Mouse (Mus musculus) ES-E14 (cell line): Measurements from ENCODE around the gene Exog. TPM values are rescaled to one million over a fixed set of nuclear protein-coding genes. Genes with fewer than 3 reads are reported as not detected.
A peak's percentile ranks its signal among the peaks of the same experiment; 100 is the strongest.

ENCODE experiments used
- DNase-seq: peaks from one replicate; pipeline ENCODE4 v3.0.0-alpha.2; 2013; ENCODE audit warnings: low read depth, low spot score
- H3K27ac ChIP-seq: 2 replicates; pipeline ENCODE4 v1.5.1; 2012; ENCODE audit warnings: low read depth, mild to moderate bottlenecking, low read length, moderate library complexity, mixed read lengths; ENCODE audit not compliant: poor library complexity, insufficient read depth, severe bottlenecking
- H3K36me3 ChIP-seq: 2 replicates; pipeline ENCODE4 v1.6.1; 2012; ENCODE audit warnings: mild to moderate bottlenecking, low read length, moderate library complexity, mixed read lengths; ENCODE audit not compliant: control insufficient read depth, poor library complexity, insufficient read depth, severe bottlenecking
- H3K4me1 ChIP-seq, 2 experiments: fragments of 150-350 bp in 1 of 2; sonication (generic) in 1 of 2; 2 replicates each; pipeline ENCODE4 v1.6.1; 2012; ENCODE audit warnings: low read length in 2 of 2, mild to moderate bottlenecking in 1 of 2, mixed read lengths in 1 of 2; ENCODE audit not compliant: control insufficient read depth in 2 of 2, insufficient read depth in 2 of 2, poor library complexity in 1 of 2
- H3K4me3 ChIP-seq, 2 experiments: fragments of 150-350 bp in 1 of 2; sonication (generic) in 1 of 2; 2 replicates each; pipeline ENCODE4 v1.5.1; 2012; ENCODE audit warnings: low read length in 2 of 2, low read depth in 1 of 2, mild to moderate bottlenecking in 1 of 2, mixed read lengths in 1 of 2; ENCODE audit not compliant: insufficient read depth in 1 of 2, poor library complexity in 1 of 2, severe bottlenecking in 1 of 2
- H3K9ac ChIP-seq: 2 replicates; pipeline ENCODE4 v1.6.1; 2012; ENCODE audit warnings: low read depth, mild to moderate bottlenecking, low read length, mixed read lengths; ENCODE audit not compliant: poor library complexity, insufficient read depth, severe bottlenecking
- H3K9me3 ChIP-seq: fragments of 150-350 bp; sonication (generic); 2 replicates; pipeline ENCODE4 v1.6.1; 2012; ENCODE audit warnings: low read depth, mild to moderate bottlenecking, low read length; ENCODE audit not compliant: control insufficient read depth, insufficient read depth
- CHD2 ChIP-seq: IDR thresholded peaks from 2 replicates; pipeline ENCODE4 v1.6.1; 2014; ENCODE audit warnings: mild to moderate bottlenecking, low read depth, low read length, inconsistent platforms
- HCFC1 ChIP-seq: IDR thresholded peaks from 2 replicates; pipeline ENCODE4 v1.6.1; 2012; ENCODE audit warnings: low read length, inconsistent platforms, borderline replicate concordance; ENCODE audit not compliant: insufficient read depth
- MAFK ChIP-seq: IDR thresholded peaks from 2 replicates; pipeline ENCODE4 v1.6.1; 2014; ENCODE audit warnings: mild to moderate bottlenecking, low read depth, low read length, inconsistent platforms; ENCODE audit not compliant: insufficient read depth
- ZC3H11A ChIP-seq: IDR thresholded peaks from 2 replicates; pipeline ENCODE4 v1.6.1; 2012; ENCODE audit warnings: low read depth, mild to moderate bottlenecking, inconsistent platforms, low read length, borderline replicate concordance
- ZNF384 ChIP-seq: IDR thresholded peaks from 2 replicates; pipeline ENCODE4 v1.6.1; 2012; ENCODE audit warnings: low read depth, low read length, inconsistent platforms
- in situ Hi-C, 2 experiments: fragments of 600-800 bp; cut with MboI; formaldehyde crosslinking; loops; one replicate each; pipeline ENCODE4 v1.15.1; 2025; ENCODE audit warnings: low sequenced_read_pairs in 2 of 2, inconsistent platforms in 1 of 2; ENCODE audit not compliant: unreplicated experiment in 2 of 2
- total RNA-seq: library from RNA; depleted of rRNA; stranded (reverse); fragments of 300-350 nt; gene quantifications from 2 replicates; pipeline ENCODE4 v1.2.3, GENCODE M21; 2012

Gene Exog
- total RNA-seq, 1 experiment: 11.9 TPM

DNA sequence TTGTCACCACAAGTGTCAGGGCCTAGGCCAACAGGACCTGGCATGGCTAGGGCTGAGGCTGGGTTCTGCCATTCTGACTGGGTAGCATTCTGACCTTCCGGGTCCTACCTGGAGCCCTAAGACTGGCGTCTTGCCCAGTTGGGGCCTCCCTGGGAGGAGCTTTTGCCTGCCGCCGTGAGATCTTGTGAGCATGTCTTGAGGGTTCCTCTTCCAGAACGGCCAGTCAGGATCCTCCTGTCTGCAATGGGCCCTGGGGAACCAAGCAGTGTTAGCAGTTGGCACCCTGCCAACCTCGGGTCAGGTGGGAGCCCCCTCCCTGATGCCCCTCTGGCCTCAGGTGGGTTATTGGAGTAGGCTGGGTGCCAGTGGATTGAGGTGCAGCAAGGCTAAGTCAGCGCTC is 18.3 kb upstream of the Exog start:
- Histone ChIP-seq H3K27ac (no peak overlapping the region), H3K36me3 (peaks cover 15% of the 10 kb centered on the region; the same call in 1 of the 2 replicates), H3K4me3 (no peak overlapping the region), H3K4me1 (peaks cover 5 to 33% of the 10 kb centered on the region in 2 experiments; a peak in 2 of 4 replicates), H3K9me3 (no peaks in the 10 kb centered on the region), H3K9ac (no peak overlapping the region)
- DNase-seq: no peak
- in situ Hi-C loops: no loop called here
- no peak for TF ChIP-seq HCFC1
- TF ChIP-seq MAFK: no peak
- TF ChIP-seq CHD2: no peak
- no peak for TF ChIP-seq ZNF384
- TF ChIP-seq ZC3H11A: no peak

- H3K4me3 ChIP-seq: no peak overlapping the region
- in situ Hi-C loops: no loop called here
- H3K36me3 ChIP-seq: peaks cover 43% of the 10 kb centered on the region
Measured at GRCm38 (mm10) chr9:119430311-119430710, 14.4 kb upstream of the Exog start.

DNA sequence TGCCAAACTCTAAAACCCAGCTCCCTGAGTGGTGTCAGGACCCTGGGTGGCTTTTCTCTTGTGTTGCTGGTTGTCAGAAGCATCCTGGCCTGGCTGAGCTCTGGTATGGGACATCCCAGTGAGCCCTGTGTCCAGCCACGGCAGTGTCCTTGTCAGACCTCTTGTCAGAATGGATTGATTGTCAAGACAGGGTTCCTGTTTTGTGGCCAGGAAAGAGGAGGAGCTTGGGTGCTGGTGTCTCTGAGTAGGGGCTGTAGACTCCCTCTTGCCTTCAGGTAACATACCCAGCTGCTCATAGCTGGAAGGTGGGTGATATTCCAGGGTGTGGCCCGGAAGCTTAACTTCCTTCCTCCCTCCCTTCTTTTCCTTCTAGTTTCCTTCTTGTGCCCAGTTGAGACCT is 8.9 kb upstream of the Exog start:
- Histone ChIP-seq H3K27ac (no peak overlapping the region), H3K9ac (no peak overlapping the region), H3K9me3 (no peaks in the 10 kb centered on the region), H3K4me1 (peaks cover 0 to 7% of the 10 kb centered on the region in 2 experiments; a peak in 1 of 4 replicates), H3K4me3 (no peak overlapping the region), H3K36me3 (peaks cover 41% of the 10 kb centered on the region)
- TF ChIP-seq MAFK (no peak), ZNF384 (no peak), CHD2 (no peak), HCFC1 (no peak), ZC3H11A (no peak)
- DNase-seq: no peak
- in situ Hi-C loops: no loop called here

More at GRCm38 (mm10) chr9:119430311-119430710, 14.4 kb upstream of the Exog start:
- Histone ChIP-seq H3K9ac (no peak overlapping the region), H3K9me3 (no peaks in the 10 kb centered on the region), H3K4me1 (peaks cover 5 to 33% of the 10 kb centered on the region in 2 experiments; a peak in 2 of 4 replicates), H3K27ac (no peak overlapping the region)
- no peak for TF ChIP-seq HCFC1
- TF ChIP-seq ZC3H11A: peak; percentile 45; the same call in 1 of the 2 replicates
- peak; percentile 41 for DNase-seq

- Histone ChIP-seq H3K36me3 (peaks cover 26% of the 10 kb centered on the region; the same call in 1 of the 2 replicates), H3K9me3 (no peaks in the 10 kb centered on the region), H3K4me1 (peaks cover 0 to 6% of the 10 kb centered on the region in 2 experiments; a peak in 1 of 4 replicates), H3K27ac (no peak overlapping the region), H3K4me3 (no peak overlapping the region), H3K9ac (no peak overlapping the region)
- TF ChIP-seq ZC3H11A (no peak), CHD2 (no peak), MAFK (no peak), ZNF384 (no peak), HCFC1 (no peak)
- no peak for DNase-seq
- in situ Hi-C loops: no loop called here
Measured at GRCm38 (mm10) chr9:119438065-119438464, 6.7 kb upstream of the Exog start.
